Mouse (Mus musculus): Measurements from ENCODE around the gene Olfr750.
A peak's percentile ranks its signal among the peaks of the same experiment; 100 is the strongest.

Olfr750 gene

GRCm38 (mm10) chr14:51074335-51074734 is at the start of gene Olfr750:
Gene Olfr750, minus strand, starts transcription at chr14:51074435.
- DNase-seq (ENCODE audit: low spot score in 2 of 2) = no peak

- no peak for DNase-seq (ENCODE audit: low spot score in 2 of 2)
Observed at GRCm38 (mm10) chr14:51113916-51114560, 39.8 kb upstream of the Olfr750 start, which contains the start of gene Eddm3b. Gene Eddm3b, plus strand, starts transcription at chr14:51114426.

- DNase-seq (ENCODE audit: low spot score in 2 of 2) = no peak
Observed at GRCm38 (mm10) chr14:51113476-51113875, 39.2 kb upstream of the Olfr750 start.

- DNase-seq (ENCODE audit: low spot score in 2 of 2) = no peak
Observed at GRCm38 (mm10) chr14:51111966-51112365, 37.7 kb upstream of the Olfr750 start.

GRCm38 (mm10) chr14:51106449-51106967 is 32.3 kb upstream of the Olfr750 start:
- DNase-seq (ENCODE audit: low spot score in 2 of 2) = no peak

GRCm38 (mm10) chr14:51104366-51104765 is 30.1 kb upstream of the Olfr750 start:
- no peak for DNase-seq (ENCODE audit: low spot score in 2 of 2)

- peak; percentile 39 to 73 for DNase-seq (ENCODE audit: low spot score in 2 of 2)
Observed at GRCm38 (mm10) chr14:51103217-51103616, 29.0 kb upstream of the Olfr750 start.

- DNase-seq (ENCODE audit: low spot score in 2 of 2) = no peak
Observed at GRCm38 (mm10) chr14:51101284-51101683, 27.0 kb upstream of the Olfr750 start.

GRCm38 (mm10) chr14:51098921-51099320 is 24.7 kb upstream of the Olfr750 start:
- DNase-seq (ENCODE audit: low spot score in 2 of 2) = no peak

- DNase-seq (ENCODE audit: low spot score in 2 of 2) = peak in 1 of 2 experiments; percentile 68
Observed at GRCm38 (mm10) chr14:51098300-51098699, 24.1 kb upstream of the Olfr750 start.

GRCm38 (mm10) chr14:51095736-51096524 is 21.7 kb upstream of the Olfr750 start:
- DNase-seq (ENCODE audit: low spot score in 2 of 2) = no peak

- DNase-seq (ENCODE audit: low spot score in 2 of 2) = no peak
Observed at GRCm38 (mm10) chr14:51094921-51095320, 20.7 kb upstream of the Olfr750 start.

GRCm38 (mm10) chr14:51094096-51094875 is 20.1 kb upstream of the Olfr750 start:
- DNase-seq (ENCODE audit: low spot score in 2 of 2) = no peak

- DNase-seq (ENCODE audit: low spot score in 2 of 2) = no peak
Observed at GRCm38 (mm10) chr14:51093496-51093895, 19.3 kb upstream of the Olfr750 start.

GRCm38 (mm10) chr14:51092073-51092620 is 17.9 kb upstream of the Olfr750 start:
- DNase-seq (ENCODE audit: low spot score in 2 of 2) = no peak

GRCm38 (mm10) chr14:51090921-51091900 is 17.0 kb upstream of the Olfr750 start, which contains the start of the genes Rnase4 and Ang:
Gene Rnase4, plus strand, starts transcription at chr14:51091077.
Gene Ang, plus strand, starts transcription at chr14:51091150.
- DNase-seq (ENCODE audit: low spot score in 2 of 2) = peak; percentile 73

- peak; percentile 74 to 87 for DNase-seq (ENCODE audit: low spot score in 2 of 2)
Observed at GRCm38 (mm10) chr14:51090077-51090781, 16.0 kb upstream of the Olfr750 start.

GRCm38 (mm10) chr14:51089674-51090076 is 15.4 kb upstream of the Olfr750 start:
- no peak for DNase-seq (ENCODE audit: low spot score in 2 of 2)

GRCm38 (mm10) chr14:51088970-51089673 is 14.9 kb upstream of the Olfr750 start:
- DNase-seq (ENCODE audit: low spot score in 2 of 2) = peak; percentile 92 to 95
